Mouse (Mus musculus) embryo, embryonic 10.5 days (tissue): ENCODE data around the gene Neurl1a.

ENCODE experiments used
- DNase-seq: peaks from one replicate; pipeline ENCODE4 v3.0.0-alpha.2; 2015; ENCODE audit warnings: low spot score

The Neurl1a gene

GRCm38 (mm10) chr19:47248906-47249568 is 70.4 kb downstream of the Neurl1a start:
- DNase-seq = no peak

- DNase-seq = peak; percentile 45
Observed at GRCm38 (mm10) chr19:47250931-47251330, 72.3 kb downstream of the Neurl1a start.

GRCm38 (mm10) chr19:47253053-47253628 is 74.5 kb downstream of the Neurl1a start:
- DNase-seq = peak; percentile 30

DNA sequence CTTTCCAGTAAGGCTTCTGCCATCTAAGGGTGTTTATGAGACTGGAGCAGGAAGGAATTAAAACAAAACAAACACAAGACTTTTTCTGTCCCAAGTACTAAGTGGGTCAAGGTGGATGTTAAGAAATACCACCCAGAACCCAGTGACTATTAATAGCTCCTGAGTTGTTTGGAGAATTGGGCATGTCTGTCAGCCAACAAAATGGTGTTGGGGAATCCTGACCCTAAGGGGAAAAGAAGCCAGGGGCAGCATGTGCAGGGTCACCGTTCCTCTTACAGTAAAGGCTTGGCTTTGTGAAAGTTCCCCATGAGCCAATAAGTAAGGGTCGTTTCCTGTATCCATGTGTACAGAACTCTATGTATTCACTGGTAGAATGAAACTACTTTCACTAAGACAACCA is 76.4 kb downstream of the Neurl1a start:
- DNase-seq = no peak

DNA sequence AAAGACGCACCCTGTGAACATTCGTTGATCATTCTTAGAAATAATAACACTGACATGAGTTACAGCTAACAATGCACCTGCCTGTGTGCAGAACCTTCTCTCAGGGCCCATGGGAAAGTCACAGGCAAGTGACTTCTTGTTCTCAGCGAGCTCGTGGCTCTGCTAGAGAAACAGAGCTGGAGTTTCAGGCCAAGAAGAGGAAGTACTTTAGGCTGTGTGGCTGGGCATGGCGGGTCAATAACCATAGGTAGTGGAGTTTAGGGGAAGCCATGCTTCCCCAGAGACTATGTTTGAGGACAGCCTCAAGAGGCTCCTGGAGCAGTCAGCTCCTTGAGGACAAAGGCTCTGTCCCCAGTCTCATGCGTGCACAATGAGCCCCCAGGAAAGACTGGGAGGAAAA is 77.3 kb downstream of the Neurl1a start:
- DNase-seq = no peak

GRCm38 (mm10) chr19:47259581-47259980 is 81.0 kb downstream of the Neurl1a start:
- DNase-seq = peak; percentile 82

GRCm38 (mm10) chr19:47261196-47261595 is 82.6 kb downstream of the Neurl1a start:
- no peak for DNase-seq

DNA sequence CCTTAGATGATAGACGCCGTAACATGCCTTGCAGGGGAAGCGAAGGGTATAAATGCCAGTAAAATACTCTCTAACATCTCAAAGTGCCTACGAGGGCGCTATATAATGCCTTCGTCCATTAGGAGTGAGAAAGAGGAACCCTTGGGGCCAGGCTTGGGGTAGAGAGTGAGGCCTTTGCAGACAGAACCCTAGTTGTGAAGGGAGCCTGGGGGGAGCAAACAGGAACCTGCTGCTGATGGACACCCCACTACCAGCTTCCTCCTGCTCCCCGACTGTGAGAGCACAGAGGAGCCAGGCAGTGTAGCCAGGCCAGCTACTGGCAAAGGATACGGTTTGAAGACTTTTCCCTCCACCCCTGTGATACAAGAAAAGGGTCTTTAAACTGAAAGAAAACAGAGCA is 85.0 kb downstream of the Neurl1a start:
- no peak for DNase-seq

DNA sequence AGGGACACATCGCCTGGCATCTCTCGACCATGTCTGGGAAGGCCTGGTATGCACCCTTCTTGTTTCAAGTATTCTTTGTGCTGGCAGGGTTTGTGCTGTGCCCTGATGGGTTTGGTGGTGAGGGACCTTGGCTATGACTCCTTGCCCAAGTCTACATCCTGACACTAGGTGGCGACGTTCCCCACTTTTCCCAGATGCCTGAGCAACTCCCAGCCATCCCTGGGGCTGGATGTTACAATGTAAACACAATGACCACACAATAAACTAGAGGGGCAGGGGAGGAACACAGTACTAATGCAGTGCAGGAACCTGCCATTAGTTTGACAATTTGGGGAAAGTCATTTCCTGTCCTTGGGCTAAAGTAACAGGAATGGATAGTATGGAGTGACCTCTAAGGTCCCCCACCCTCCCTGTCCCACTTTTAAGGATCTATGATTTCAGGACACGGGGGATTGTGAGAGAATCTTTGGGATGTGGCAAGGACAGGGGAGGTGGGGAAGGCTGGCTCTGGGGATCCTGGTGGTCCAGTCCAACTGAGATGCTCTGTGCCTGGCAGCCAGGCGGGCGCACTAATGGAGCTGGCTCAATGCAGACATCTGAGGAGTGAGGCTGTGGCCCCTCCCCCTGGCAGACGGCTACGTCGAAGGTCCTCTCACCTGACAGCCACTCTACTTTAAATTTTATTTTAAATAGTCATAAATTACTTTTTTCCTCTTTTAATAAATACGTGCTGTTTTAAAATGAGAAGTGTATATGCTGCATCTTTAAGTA is 85.9 kb downstream of the Neurl1a start:
- peak; percentile 86 for DNase-seq

GRCm38 (mm10) chr19:47266070-47266801 is 87.6 kb downstream of the Neurl1a start:
- no peak for DNase-seq

DNA sequence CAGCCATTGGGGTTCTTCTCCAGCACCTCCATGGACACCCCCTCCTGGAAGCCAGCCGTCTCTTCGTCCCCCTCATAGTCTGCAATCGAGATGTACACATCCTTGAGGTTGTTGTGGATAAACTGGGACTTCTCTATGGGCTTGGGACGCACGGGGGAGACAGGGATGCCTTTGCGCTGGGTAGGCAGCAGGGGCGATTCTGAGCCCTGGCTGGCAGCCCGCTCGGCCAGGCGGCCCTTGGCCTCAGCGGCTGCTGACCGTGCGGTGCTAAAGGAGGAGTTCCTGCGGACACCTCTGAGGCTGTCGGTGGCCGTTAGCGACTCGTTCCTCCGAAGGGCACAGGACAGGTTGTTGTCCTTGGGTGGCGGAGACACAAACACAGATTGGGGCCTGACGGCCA is 88.4 kb downstream of the Neurl1a start:
- DNase-seq = no peak

DNA sequence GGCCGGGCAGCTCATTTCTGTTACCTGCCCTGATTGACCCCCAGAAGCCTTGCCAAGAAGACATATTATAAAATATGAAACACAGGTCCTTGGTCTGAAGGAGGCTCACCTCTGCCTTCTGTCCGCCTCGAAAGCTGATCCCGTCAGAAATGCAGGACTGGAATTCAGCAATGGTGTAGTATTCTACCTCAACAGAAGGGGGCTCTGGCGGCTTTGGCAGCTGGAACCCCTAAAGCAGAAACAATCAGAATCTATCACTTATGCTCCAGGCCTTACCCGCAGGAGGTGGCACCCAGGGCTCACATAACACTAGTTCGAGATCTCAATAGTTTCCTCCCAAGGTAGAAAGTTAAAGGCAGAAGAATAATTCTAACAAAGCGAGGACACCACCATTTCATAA is 91.1 kb downstream of the Neurl1a start:
- DNase-seq = peak; percentile 60

DNA sequence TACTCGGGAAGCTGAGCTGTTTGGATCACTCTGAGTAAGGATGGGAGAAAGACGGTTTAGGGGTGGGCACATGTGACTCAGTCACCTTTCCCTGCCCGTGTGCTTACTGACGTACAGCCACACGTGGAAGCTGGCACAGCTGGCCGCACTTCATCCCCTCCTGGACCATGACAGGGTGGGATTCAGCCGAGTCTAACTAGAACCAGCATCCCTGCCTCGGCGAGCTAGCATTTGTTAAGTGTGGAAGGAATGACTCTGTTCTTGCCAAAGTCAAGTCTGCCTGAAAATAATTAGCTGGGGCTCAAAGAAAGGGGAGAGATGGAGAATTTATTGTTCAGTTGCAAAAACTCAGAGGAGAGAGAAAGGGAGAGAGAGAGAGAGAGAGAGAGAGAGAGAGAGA is 91.9 kb downstream of the Neurl1a start:
- DNase-seq = no peak

GRCm38 (mm10) chr19:47276730-47277129 is 98.1 kb downstream of the Neurl1a start:
- no peak for DNase-seq

DNA sequence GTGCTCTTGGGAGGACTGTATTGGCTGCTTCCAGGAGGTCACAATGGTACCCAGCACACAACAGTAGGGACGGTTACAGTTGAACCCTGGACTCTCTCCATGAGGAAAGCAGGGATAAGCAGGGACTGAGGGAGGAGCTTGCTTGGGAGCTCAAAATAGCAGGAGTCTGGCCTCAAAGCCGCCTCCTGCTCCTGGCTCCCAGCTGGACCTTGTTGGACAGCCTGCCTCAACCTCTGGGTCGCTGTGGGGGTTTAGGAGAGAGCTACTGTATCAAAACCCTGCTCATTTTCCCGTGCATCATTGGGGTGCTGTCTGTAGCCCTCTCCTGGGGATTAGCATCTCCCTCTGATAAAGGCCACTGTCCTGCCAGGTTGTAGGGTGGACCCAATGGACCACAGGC is 100.8 kb downstream of the Neurl1a start:
- no peak for DNase-seq

GRCm38 (mm10) chr19:47279788-47280532 is 101.3 kb downstream of the Neurl1a start:
- no peak for DNase-seq

DNA sequence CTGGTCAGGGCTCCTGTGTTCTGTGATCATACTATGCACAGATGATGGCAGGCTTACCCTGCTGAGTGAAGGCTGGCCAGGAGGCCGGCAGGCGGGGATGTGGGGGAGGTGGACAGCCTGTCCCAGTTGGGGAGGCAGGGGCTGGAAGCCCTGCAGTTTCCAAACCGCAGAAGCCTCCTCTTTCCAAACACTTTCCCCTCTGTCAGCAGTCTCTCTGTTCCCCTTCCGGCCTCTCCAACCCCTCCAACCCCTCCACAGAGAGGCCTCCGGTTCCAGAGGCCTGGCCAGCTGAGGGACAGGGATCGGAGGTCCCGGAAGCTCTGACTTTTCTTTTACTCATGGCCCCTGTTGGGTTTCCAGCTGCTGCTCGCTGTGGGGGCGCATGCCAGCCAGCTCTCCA is 102.3 kb downstream of the Neurl1a start:
- DNase-seq = no peak

- no peak for DNase-seq
Observed at GRCm38 (mm10) chr19:47282050-47282454, 103.4 kb downstream of the Neurl1a start.

- DNase-seq = no peak
Observed at GRCm38 (mm10) chr19:47282688-47283215, 104.1 kb downstream of the Neurl1a start.

DNA sequence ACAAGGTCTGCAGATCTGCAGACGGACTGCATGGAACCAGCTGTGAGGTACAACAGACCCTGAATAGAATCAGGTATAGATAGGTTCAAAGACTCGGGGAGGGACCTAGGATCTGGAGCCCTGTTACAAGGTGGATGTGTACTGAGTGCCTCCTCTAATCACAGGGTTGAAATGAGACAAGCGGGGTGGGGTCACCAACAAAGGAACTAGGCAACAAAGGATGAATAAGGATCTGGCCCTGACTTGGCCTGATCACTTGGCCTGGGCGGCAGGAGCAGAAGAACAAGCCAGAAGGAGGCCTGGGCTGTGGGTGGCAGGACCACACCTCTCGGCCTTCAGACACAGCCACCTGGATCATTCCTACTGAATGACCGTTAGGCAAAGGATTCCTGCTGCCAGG is 107.0 kb downstream of the Neurl1a start:
- no peak for DNase-seq

GRCm38 (mm10) chr19:47286886-47287450 is 108.3 kb downstream of the Neurl1a start:
- peak; percentile 59 for DNase-seq
